Mouse (Mus musculus) lung, postnatal 0 days (tissue): ENCODE measurements around the gene Neurod4.

Experiments
- CTCF ChIP-seq: IDR thresholded peaks from 2 replicates; pipeline ENCODE4 v1.5.1; 2016; ENCODE audit warnings: antibody characterized with exemption, mild to moderate bottlenecking
- EP300 ChIP-seq: IDR thresholded peaks from 2 replicates; pipeline ENCODE4 v1.6.1; 2016; ENCODE audit warnings: antibody characterized with exemption, mild to moderate bottlenecking, control low read depth

- no peak for TF ChIP-seq CTCF
- no peak for TF ChIP-seq EP300
Observed at GRCm38 (mm10) chr10:130311534-130312227, 31.6 kb upstream of the Neurod4 start.
